Mouse (Mus musculus) liver, embryonic 13.5 days (tissue): ENCODE results near the gene Lzic. TPM values are rescaled to one million over a fixed set of nuclear protein-coding genes. Genes with fewer than 3 reads are reported as not detected.
A peak's percentile ranks its signal among the peaks of the same experiment; 100 is the strongest.
"Not testable (repeated sequence)": the region's sequence is repeated elsewhere in the genome, so short reads cannot be mapped to it uniquely, and the experiment has no call there.

ENCODE experiments used
- ATAC-seq: fragments of 200-750 bp; cut with Nextera tagmentation; 2 replicates; pipeline ENCODE4 v1.8.0; 2017; ENCODE audit warnings: low read depth, mild to moderate bottlenecking, moderate number of reproducible peaks, moderate library complexity
- DNase-seq: peaks from one replicate; pipeline ENCODE4 v3.0.0; 2022
- H3K27ac ChIP-seq: fragments of 300-500 bp; sonication (generic); 2 replicates; pipeline ENCODE4 v1.5.1; 2015; ENCODE audit warnings: moderate library complexity, mild to moderate bottlenecking, inconsistent platforms
- H3K27me3 ChIP-seq: fragments of 300-500 bp; sonication (generic); 2 replicates; pipeline ENCODE4 v1.6.1; 2015; ENCODE audit warnings: mild to moderate bottlenecking, inconsistent platforms
- H3K36me3 ChIP-seq: fragments of 300-500 bp; sonication (generic); 2 replicates; pipeline ENCODE4 v1.6.1; 2015; ENCODE audit warnings: mild to moderate bottlenecking, inconsistent platforms
- H3K4me1 ChIP-seq: fragments of 300-500 bp; sonication (generic); replicated peaks from 2 replicates; pipeline ENCODE4 v1.6.1; 2015; ENCODE audit warnings: inconsistent platforms
- H3K4me2 ChIP-seq: fragments of 300-500 bp; sonication (generic); 2 replicates; pipeline ENCODE4 v1.6.1; 2015; ENCODE audit warnings: inconsistent platforms, mild to moderate bottlenecking, moderate library complexity
- H3K4me3 ChIP-seq: fragments of 300-500 bp; sonication (generic); replicated peaks from 2 replicates; pipeline ENCODE4 v1.5.1; 2015; ENCODE audit warnings: mild to moderate bottlenecking, inconsistent platforms
- H3K9ac ChIP-seq: fragments of 300-500 bp; sonication (generic); 2 replicates; pipeline ENCODE4 v1.6.1; 2015; ENCODE audit warnings: mild to moderate bottlenecking, inconsistent platforms
- H3K9me3 ChIP-seq: fragments of 300-500 bp; sonication (generic); replicated peaks from 2 replicates; pipeline ENCODE4 v1.6.1; 2016; ENCODE audit warnings: inconsistent platforms
- WGBS: fragments of 180-500 bp; shearing (Covaris S2); methylation state at CpG from one replicate; pipeline ENCODE4 v1.1.7; 2015; ENCODE audit not compliant: insufficient replicate concordance; 5-methylcytosine and 5-hydroxymethylcytosine counted together
- polyA plus RNA-seq: library from polyadenylated mRNA; unstranded; fragments of >200 nt; fragmentation: Nextera tagmentation; extraction: Ambion mirVana; gene quantifications from 2 replicates; pipeline ENCODE4 v1.2.1, GENCODE M21; 2015

The Lzic gene
- polyA plus RNA-seq, 1 experiment from 2014 or later: 20.5 TPM

- not testable (repeated sequence) for DNase-seq
- whole genome bisulfite sequencing: 75% methylated on average over 27 of the region's 27 CpGs
Measured at GRCm38 (mm10) chr4:149457163-149457562, 27.9 kb upstream of the Lzic start.

DNA sequence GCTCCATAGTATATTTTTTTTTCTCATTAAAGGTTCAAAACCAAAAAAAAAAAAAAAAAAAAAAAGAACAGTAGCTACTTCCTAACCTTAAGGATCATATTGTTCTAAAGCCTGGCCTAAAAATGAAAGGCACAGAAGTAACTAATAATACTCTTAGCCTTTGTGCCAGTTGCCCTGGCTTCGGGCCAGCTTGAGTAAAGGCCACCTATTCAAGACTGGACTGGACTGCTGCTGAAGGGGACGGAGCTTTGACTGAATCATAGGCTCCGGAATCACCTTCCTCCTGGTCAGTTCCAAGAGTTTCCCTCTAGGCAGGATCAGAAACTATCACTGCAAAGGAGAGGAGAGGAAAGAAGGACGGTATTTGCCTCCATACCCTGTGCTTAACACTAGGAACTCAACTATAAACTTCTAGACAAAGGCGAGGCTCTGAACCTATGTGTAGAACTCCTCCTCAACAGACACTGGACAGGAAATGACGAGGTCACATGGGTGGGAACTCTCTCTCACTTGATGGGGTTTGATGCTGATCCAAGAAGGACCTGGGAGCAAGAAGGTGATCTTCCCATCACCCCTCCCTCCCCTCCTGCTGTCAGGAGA lies 27.1 kb upstream of the Lzic start:
- ATAC-seq (no peak), DNase-seq (no peak)
- Histone ChIP-seq H3K4me1 (no peaks in the 10 kb centered on the region), H3K4me3 (no peak overlapping the region), H3K9me3 (no peaks in the 10 kb centered on the region), H3K27ac (no peak overlapping the region), H3K4me2 (no peak overlapping the region), H3K36me3 (no peaks in the 10 kb centered on the region), H3K9ac (no peak overlapping the region), H3K27me3 (no peaks in the 10 kb centered on the region)
- WGBS: 61% methylated on average over 6 of the region's 6 CpGs

More at GRCm38 (mm10) chr4:149457163-149457562, 27.9 kb upstream of the Lzic start:
- not testable (repeated sequence) for H3K9me3 ChIP-seq, H3K36me3 ChIP-seq, H3K4me2 ChIP-seq, ATAC-seq, H3K27me3 ChIP-seq, H3K4me3 ChIP-seq, H3K27ac ChIP-seq, H3K9ac ChIP-seq, H3K4me1 ChIP-seq

DNA sequence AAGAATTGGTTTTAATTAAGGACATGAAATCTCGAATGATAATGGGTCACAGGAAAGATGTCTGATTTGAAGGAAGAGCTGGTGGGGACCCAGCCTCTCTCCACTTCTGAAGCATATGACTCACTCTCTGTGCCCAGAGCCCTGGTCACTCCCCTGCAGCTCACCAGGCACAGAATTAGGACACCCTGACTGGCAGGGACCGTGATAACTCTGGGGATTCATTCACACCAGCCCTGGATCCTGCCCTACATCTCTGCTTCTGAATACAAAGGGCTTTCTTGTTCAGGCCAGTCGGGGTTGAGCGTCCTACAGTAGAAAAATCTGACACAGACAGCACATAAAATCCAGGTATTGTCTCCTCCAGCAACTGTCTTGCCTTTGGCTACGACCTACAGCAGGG lies 26.5 kb upstream of the Lzic start:
- Histone ChIP-seq H3K36me3 (no peaks in the 10 kb centered on the region), H3K9ac (no peak overlapping the region), H3K4me2 (no peak overlapping the region), H3K4me1 (no peaks in the 10 kb centered on the region), H3K27ac (no peak overlapping the region), H3K9me3 (no peaks in the 10 kb centered on the region), H3K27me3 (no peaks in the 10 kb centered on the region), H3K4me3 (no peak overlapping the region)
- ATAC-seq: no peak
- WGBS: 54% methylated on average over 5 of the region's 5 CpGs
- no peak for DNase-seq

DNA sequence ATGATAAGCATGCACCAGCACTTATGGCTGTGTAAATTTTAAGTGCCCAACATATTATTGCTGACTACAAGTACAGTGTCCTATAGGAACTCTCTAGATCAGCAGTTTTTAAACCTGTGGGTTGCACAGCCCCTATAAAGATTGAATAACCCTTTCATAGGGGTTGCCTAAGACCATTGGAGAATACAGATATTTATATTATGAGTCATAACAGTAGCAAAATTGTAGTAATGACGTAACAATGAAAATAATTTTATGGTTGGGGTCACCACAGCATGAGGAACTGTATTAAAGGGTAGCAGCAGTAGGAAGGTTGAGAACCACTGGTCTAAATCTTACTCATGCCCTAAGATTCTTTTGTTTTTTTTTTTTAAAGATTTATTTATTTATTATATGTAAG lies 25.6 kb upstream of the Lzic start:
- H3K36me3 ChIP-seq: no peaks in the 10 kb centered on the region
- H3K4me3 ChIP-seq: no peak overlapping the region
- DNase-seq (no peak), ATAC-seq (no peak)
- H3K27me3 ChIP-seq: no peaks in the 10 kb centered on the region
- no peak overlapping the region for H3K4me2 ChIP-seq
- no peaks in the 10 kb centered on the region for H3K4me1 ChIP-seq
- WGBS: 63% methylated on average over 1 of the region's 1 CpGs
- no peak overlapping the region for H3K27ac ChIP-seq
- H3K9ac ChIP-seq: no peak overlapping the region
- H3K9me3 ChIP-seq: no peaks in the 10 kb centered on the region

DNA sequence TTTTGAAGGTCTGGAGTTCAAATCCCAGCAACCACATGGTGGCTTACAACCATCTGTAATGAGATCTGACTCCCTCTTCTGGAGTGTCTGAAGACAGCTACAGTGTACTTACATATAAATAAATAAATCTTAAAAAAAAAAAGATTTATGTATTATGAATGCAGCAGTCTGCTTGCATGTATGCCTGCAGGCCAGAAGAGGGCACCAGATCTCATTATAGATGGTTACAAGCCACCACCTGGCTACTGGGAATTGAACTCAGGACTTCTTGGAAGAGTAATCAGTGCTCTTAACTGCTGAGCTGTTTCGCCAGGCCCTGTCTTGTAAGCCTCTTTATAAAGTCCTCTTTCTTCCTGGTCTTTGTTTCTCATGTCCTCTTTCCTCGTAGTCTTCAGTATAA lies 24.6 kb upstream of the Lzic start:
- not testable (repeated sequence) for H3K27me3 ChIP-seq, H3K36me3 ChIP-seq, H3K4me3 ChIP-seq, DNase-seq, H3K9ac ChIP-seq, ATAC-seq, H3K4me1 ChIP-seq, H3K9me3 ChIP-seq, H3K27ac ChIP-seq, H3K4me2 ChIP-seq
- 70% methylated on average over 2 of the region's 2 CpGs for WGBS

DNA sequence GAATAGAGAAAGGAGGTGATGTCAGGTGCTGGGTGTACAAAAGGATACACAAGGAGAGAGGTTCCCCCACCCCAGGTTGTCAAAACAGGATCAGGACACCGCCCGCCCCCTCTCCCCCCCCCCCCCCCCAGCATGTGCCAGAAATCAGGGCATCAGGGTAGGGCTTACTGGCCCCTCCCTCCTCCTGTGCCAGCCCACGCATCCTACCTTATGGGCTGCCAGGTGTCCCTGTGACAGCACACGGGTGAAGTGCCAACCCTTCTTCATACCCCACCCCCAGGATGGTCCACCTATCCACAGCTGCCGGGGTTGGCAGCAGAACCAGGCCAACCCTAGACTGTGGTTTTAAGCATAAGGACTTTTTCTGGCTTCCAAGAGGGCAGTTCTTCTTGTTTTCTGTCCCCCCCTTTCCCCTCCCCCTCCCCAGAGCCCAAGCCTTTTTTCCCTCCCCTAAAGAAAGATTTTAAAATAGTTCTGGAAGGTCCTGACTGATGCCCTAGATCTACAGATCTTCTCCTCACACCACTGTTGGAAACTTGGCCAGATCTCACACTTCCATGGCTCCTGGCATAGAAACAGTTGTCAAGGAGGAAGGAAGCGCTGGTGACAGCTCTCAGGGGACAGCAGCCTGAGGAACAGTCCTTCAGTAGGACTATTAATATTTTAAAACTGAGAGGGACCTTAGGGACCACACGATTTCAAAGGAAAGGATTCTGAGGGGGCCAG lies 23.3 kb upstream of the Lzic start:
- Histone ChIP-seq H3K9ac (no peak overlapping the region), H3K4me3 (no peak overlapping the region), H3K9me3 (no peaks in the 10 kb centered on the region), H3K4me2 (no peak overlapping the region), H3K4me1 (no peaks in the 10 kb centered on the region), H3K27ac (no peak overlapping the region), H3K36me3 (no peaks in the 10 kb centered on the region), H3K27me3 (no peaks in the 10 kb centered on the region)
- ATAC-seq (no peak), DNase-seq (no peak)
- WGBS: 28% methylated on average over 5 of the region's 7 CpGs

DNA sequence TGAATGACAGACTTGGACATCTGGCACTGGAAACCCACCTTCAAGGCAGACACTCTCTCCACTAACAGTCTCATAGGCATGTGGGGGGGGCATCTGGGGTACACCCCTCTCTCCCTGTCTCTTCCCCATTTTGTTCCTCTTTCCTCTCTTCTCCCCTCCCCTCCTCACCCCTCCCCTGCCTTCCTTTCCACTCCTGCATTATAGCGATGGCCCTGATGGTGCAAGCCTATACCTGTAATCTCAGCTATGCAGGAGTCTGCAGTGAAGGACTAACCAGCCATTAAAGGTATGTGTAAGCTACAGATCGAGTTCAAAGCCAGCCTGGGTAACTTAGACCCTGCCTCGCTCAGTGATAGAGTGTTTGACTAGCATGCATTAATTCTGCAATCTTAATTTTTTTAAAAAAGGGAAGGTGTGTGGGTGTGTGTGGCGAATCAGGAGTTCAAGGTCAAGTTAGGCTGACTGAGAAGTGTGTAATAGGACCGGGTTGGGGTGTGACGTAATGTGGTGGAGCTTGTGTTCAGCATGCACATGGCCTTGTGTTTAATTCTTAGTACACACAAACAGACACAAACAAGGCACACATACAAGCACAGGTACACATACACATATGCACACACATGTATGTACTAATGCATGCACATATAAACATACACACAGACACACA lies 22.6 kb upstream of the Lzic start:
- H3K4me2 ChIP-seq: no peak overlapping the region
- WGBS: 42% methylated on average over 6 of the region's 6 CpGs

DNA sequence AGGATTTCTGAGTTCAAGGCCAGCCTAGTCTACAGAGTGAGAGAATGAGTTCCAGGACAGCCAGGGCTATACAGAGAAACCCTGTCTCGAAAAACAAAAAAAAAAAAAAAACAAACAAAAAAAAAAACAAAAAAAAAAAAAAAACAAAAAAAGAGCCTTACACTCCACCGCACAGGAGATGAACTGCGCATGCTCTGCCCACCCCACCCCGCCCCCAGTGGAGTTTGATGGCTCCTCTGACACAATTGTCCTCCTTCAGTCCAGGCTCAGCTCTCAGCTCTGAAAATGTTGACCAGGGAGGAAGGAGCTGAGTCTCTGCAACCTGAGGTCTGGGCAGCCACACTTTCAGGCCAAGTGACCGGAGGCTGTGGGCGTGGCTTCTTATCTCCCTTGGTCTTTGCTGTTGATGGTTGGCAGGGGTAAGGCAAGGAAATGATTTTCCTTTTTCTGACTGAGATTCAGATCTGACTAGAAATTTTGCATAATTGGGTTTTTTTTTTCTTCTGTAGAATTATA lies 21.5 kb upstream of the Lzic start:
- Histone ChIP-seq H3K27me3 (no peaks in the 10 kb centered on the region), H3K4me1 (no peaks in the 10 kb centered on the region), H3K9me3 (no peaks in the 10 kb centered on the region), H3K36me3 (no peaks in the 10 kb centered on the region), H3K4me3 (no peak overlapping the region), H3K27ac (no peak overlapping the region), H3K4me2 (no peak overlapping the region), H3K9ac (no peak overlapping the region)
- 46% methylated on average over 6 of the region's 6 CpGs for WGBS
- peak; percentile 4 for DNase-seq
- no peak for ATAC-seq

More for the DNA sequence above, 22.6 kb upstream of the Lzic start:
- Histone ChIP-seq H3K4me3 (no peak overlapping the region), H3K9ac (no peak overlapping the region), H3K27me3 (no peaks in the 10 kb centered on the region), H3K4me1 (no peaks in the 10 kb centered on the region), H3K36me3 (no peaks in the 10 kb centered on the region), H3K9me3 (no peaks in the 10 kb centered on the region), H3K27ac (no peak overlapping the region)
- DNase-seq: no peak
- no peak for ATAC-seq

DNA sequence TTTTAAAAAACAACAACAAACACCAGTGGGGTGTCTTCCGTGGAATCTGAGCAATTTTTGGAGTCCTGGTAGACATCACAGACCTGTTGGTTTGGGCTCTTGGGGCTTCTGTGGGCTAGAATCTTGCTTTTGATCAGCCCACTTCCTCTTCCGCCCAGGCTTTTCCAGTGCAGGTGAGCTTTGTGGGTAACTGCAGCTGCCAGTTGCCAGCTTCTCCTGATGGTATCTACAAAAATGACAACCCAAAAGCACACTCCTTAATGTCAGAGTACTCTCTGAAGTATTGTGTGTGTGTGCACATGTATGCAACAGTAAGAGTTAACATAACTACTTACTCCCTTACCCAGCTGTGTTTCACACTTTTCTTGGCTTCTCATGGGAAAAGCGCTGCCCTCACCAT lies 15.5 kb upstream of the Lzic start:
- 64% methylated on average over 3 of the region's 3 CpGs for WGBS
- H3K36me3 ChIP-seq: peaks cover 15% of the 10 kb centered on the region
- H3K27ac ChIP-seq: no peak overlapping the region
- H3K4me2 ChIP-seq: no peak overlapping the region
- no peak overlapping the region for H3K9ac ChIP-seq
- H3K9me3 ChIP-seq: no peaks in the 10 kb centered on the region
- DNase-seq: no peak
- H3K27me3 ChIP-seq: no peaks in the 10 kb centered on the region
- no peaks in the 10 kb centered on the region for H3K4me1 ChIP-seq
- no peak for ATAC-seq
- no peak overlapping the region for H3K4me3 ChIP-seq

DNA sequence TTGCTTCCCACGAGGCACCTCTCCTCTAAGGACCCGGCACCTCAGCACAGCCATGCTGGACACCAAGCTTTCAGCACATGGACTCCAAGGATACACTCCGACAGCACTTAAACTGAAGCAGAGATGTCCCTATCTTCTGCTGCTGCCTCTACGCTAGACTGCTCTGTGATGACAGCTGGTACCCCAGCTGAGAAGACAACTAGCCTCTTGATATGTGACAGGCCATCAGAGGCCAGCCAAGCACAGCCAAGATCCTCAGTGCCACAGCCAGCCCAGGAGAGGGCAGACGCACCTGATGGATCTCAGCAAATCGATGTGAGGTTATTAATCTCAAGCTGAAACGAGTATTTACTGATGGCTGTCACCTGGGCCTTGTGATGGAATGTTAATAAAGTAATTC lies 9.9 kb upstream of the Lzic start:
- H3K4me2 ChIP-seq: no peak overlapping the region
- H3K4me3 ChIP-seq: no peak overlapping the region
- 69% methylated on average over 7 of the region's 7 CpGs for WGBS
- DNase-seq: no peak
- no peak overlapping the region for H3K9ac ChIP-seq
- H3K9me3 ChIP-seq: no peaks in the 10 kb centered on the region
- no peaks in the 10 kb centered on the region for H3K27me3 ChIP-seq
- no peak for ATAC-seq
- no peaks in the 10 kb centered on the region for H3K4me1 ChIP-seq
- H3K27ac ChIP-seq: no peak overlapping the region
- H3K36me3 ChIP-seq: peaks cover 12% of the 10 kb centered on the region

GRCm38 (mm10) chr4:149477078-149477477 lies 8.0 kb upstream of the Lzic start, which contains the start of gene Tmem274:
TSS of gene Tmem274 (plus strand) at chr4:149477378.
- Histone ChIP-seq H3K27ac (no peak within 1 kb of the TSS), H3K4me2 (no peak within 1 kb of the TSS), H3K4me1 (no peaks in the 10 kb centered on the region), H3K4me3 (no peak within 1 kb of the TSS), H3K9ac (no peak within 1 kb of the TSS), H3K36me3 (peaks cover 7% of the 10 kb centered on the region), H3K9me3 (no peaks in the 10 kb centered on the region), H3K27me3 (no peaks in the 10 kb centered on the region)
- ATAC-seq: no peak
- 80% methylated on average over 11 of the region's 11 CpGs for WGBS
- no peak for DNase-seq
